Mouse (Mus musculus) central nervous system, embryonic 18 days (tissue): Measurements from ENCODE around the gene Snf8. TPM values are rescaled to one million over a fixed set of nuclear protein-coding genes. Genes with fewer than 3 reads are reported as not detected.

ENCODE experiments used
- polyA plus RNA-seq: library from polyadenylated mRNA; depleted of rRNA; stranded (reverse); fragments of >200 nt; gene quantifications from 2 replicates; pipeline ENCODE4 v1.2.3, GENCODE M21; 2012; rRNA removed

Snf8 gene
- polyA plus RNA-seq = 64.0 and 67.4 TPM in 2 replicates

DNA sequence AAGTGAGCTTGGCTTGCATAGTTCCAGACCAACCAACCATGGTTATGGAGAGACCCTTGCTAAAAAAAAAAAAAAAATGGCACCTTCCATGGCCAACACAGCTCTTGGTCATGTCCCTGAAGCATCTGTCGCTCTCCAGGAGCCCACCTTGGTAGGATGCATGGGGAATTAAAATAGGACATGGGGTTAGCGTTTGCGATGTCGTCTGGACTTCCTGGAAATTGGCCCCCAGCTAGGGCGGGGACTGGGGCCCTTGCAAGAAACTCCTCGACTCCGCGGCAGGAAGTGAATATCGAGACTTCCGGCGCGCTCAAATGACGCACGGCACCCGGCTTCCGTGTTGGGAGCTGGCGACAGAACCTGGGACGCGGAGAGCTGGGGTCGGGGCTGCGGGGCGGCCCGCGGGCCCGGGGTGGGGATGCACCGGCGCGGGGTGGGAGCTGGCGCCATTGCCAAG lies at the start of gene Snf8:
Gene Snf8, plus strand, starts transcription at position 290 of the 457 bp plus-strand sequence.

DNA sequence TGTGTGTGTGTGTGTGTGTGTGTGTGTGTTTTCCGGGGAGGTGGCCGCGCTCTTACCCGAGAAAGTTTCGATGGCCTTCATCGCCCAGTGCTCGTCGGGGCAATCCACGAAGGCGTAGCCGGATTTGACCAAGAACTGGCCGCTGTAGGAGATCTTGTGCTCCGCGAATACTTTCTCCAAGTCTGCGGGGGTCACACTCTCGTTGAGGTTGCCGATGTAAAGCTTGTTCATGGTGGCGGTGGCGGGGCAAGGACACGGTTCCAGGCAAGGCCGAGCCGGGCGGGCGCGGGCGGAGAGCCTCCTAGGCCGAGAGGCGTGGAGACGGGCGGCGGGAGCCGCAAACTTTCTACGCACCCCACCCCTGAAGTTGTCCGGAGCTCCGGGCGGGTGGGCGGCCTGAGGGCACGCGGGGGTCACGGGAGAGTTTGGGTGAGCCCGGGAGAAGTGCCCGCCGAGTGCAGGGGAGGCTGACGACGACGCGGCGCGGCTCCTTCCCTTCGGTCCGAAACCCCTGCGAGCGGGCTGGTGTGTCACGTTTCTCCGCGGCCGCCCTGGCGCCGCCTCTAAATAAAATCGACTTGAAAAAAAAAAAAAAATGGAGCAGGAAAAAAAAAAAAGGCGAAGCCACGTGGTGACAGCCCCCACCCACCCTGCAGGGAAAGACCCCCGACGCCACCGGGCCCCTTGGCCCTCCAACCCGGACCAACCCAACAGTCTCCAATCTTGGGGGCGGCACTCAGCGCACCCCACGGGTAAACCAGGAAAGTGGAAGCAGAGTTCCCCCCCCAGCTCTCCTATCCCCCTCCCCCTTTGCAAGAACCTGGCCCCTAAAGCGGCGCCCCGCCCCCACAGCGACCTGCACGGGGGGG lies 29.0 kb upstream of the Snf8 start, which contains the start of gene Igf2bp1:
Gene Igf2bp1, minus strand, starts transcription at position 538 of the 869 bp plus-strand sequence.

DNA sequence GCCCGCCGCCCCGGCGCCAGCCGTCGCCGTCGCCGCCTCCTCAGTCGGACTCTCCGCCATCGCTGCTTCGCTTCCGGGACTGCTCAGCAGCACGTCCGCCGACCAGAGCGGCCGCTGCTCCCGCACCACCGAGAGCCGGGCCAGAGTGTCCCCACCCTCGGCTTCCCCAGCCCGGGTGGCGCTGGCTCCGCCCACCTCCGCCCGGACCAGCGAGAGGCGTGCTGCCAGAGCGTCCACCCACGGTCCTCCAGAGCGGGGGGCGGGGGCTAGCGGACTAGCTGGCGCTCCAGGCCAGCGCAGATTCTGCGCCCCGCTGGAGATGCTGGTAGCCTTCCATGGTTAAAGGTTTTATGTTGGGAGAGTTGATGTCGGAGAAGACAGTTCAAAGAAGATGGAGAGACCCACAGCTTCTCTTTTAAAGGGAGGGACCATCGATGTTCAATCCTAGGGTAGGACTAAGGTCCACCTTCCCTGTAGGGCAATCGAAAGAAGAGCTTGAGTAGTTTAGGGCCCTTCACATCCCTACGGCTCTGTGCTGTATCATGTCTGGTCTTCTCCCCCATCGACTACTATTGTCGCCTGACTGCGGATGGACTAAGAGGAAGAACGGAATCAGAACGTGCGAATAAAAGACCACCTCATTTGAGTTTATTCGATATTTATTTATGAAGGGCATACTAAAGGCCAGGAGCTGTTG lies 30.7 kb downstream of the Snf8 start, which contains the start of gene Ube2z:
Gene Ube2z, minus strand, starts transcription at position 174 of the 697 bp plus-strand sequence.

DNA sequence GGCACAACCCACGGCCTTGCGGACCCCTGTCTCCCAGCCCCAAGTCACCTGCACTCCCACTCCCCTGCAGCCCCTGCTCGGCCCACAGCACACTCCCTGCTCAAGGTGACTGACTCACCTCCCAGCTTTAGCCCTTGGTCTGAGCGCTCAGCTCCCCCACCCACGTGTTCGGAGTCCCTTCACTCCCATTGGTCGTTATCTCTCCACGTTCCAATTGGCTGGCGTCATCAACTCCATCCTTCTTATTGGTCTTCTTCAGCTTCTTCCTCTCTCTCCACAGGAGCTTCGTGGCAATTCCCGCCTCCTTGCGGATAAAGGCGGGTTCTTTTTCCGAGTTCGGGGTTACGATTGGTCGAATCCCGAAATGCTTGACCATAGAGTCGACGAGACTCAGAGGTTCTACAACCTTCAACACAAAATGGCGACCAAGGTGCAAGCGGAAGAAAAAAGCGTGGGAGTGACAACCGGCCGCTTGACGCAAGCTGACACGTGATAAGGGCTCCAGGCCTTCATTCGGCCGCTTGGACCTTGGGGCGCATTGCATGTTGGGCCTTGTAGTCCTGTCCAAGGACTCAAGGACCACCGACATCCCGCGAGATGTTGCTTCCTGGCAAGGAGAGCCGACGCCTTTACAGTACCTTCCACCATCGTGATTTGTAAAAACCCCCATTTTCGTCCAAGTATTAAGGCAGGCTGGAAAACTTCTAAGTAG lies 41.0 kb downstream of the Snf8 start, which contains the start of gene Atp5g1:
Gene Atp5g1, minus strand, starts transcription at position 162 of the 712 bp plus-strand sequence.

Other genes with a start within 250 kb of the Snf8 start
- 1.9 and 6.5 TPM in 2 replicates for gene Phospho1, start 210.4 kb upstream of the Snf8 start, polyA plus RNA-seq
- gene Gngt2, start 197.7 kb upstream of the Snf8 start, polyA plus RNA-seq = 2.4 TPM in 2 replicates
- gene Abi3, start 192.4 kb upstream of the Snf8 start, polyA plus RNA-seq = 1.6 and 2.0 TPM in 2 replicates
- not detected in 2 replicates for gene B4galnt2, start 120.0 kb upstream of the Snf8 start, polyA plus RNA-seq
- 4.8 and 5.0 TPM in 2 replicates for gene Igf2bp1, start 28.9 kb upstream of the Snf8 start, polyA plus RNA-seq
- gene Gip, start 10.3 kb upstream of the Snf8 start, polyA plus RNA-seq = not detected in 2 replicates
- gene Ube2z, start 30.5 kb downstream of the Snf8 start, polyA plus RNA-seq = 71.3 and 77.1 TPM in 2 replicates
- gene Atp5g1, start 40.8 kb downstream of the Snf8 start, polyA plus RNA-seq = 413 and 429 TPM in 2 replicates
- gene Calcoco2, start 77.1 kb downstream of the Snf8 start, polyA plus RNA-seq = 0.05 TPM in 1 of 2 replicates, not detected in the other
- gene Ttll6, start 98.9 kb downstream of the Snf8 start, polyA plus RNA-seq = 0.69 and 0.98 TPM in 2 replicates
- gene Hoxb13, start 159.4 kb downstream of the Snf8 start, polyA plus RNA-seq = 0.03 TPM in 1 of 2 replicates, not detected in the other
- 0.03 TPM in 2 replicates for gene Hoxb9, start 236.6 kb downstream of the Snf8 start, polyA plus RNA-seq
- gene Hoxb8, start 247.0 kb downstream of the Snf8 start, polyA plus RNA-seq = 0.06 TPM in 1 of 2 replicates, not detected in the other